Mouse (Mus musculus) v-Abl transformed pro-B cells (cell line): ENCODE data around the gene Rps6kc1.

Experiments used
- in situ Hi-C, 2 experiments: fragments of 400-800 bp; cut with MboI; formaldehyde crosslinking; loops; one replicate each; pipeline ENCODE4 v1.15.1; 2025; ENCODE audit not compliant: unreplicated experiment in 2 of 2

Gene Rps6kc1

GRCm38 (mm10) chr1:190911415-190912123, at the start of gene Rps6kc1:
TSS of gene Rps6kc1 (minus strand) at chr1:190911770.
- in situ Hi-C loops: no loop called here

- in situ Hi-C loops: no loop called here
These were observed 47.3 kb upstream of the Rps6kc1 start for GRCm38 (mm10) chr1:190958821-190959220.

- in situ Hi-C loops: loop anchor here in 1 of 2 experiments (5.0 kb wide), 1 partner anchor 319 kb away; no protein-coding TSS in a partner anchor
These were observed 41.4 kb upstream of the Rps6kc1 start for GRCm38 (mm10) chr1:190953009-190953408.

GRCm38 (mm10) chr1:190951014-190951413, 39.4 kb upstream of the Rps6kc1 start:
- in situ Hi-C loops: loop anchor here in 1 of 2 experiments (5.0 kb wide), 1 partner anchor 321 kb away; no protein-coding TSS in a partner anchor

- in situ Hi-C loops: loop anchor here in 1 of 2 experiments (25.0 kb wide), 1 partner anchor 863 kb away; the partner anchor contains the start of gene Nek2
These were observed 37.3 kb upstream of the Rps6kc1 start for GRCm38 (mm10) chr1:190948846-190949245.

- in situ Hi-C loops: loop anchor here in 1 of 2 experiments (25.0 kb wide), 1 partner anchor 864 kb away; the partner anchor contains the start of gene Nek2
These were observed 36.9 kb upstream of the Rps6kc1 start for GRCm38 (mm10) chr1:190948439-190948838.

GRCm38 (mm10) chr1:190947986-190948385, 36.4 kb upstream of the Rps6kc1 start:
- in situ Hi-C loops: loop anchor here in 1 of 2 experiments (25.0 kb wide), 1 partner anchor 864 kb away; the partner anchor contains the start of gene Nek2

- in situ Hi-C loops: loop anchor here (5.0 to 25.0 kb wide), 5 partner anchors 133 to 868 kb away; partner anchors contain the start of gene Nek2 (in 1 of the 2)
These were observed 32.7 kb upstream of the Rps6kc1 start for GRCm38 (mm10) chr1:190944109-190944760.

- in situ Hi-C loops: loop anchor here (5.0 to 25.0 kb wide), 6 partner anchors 137 to 872 kb away; partner anchors contain the start of genes Dtl (in 1 of the 2), Ints7 (in 1 of the 2) and Nek2 (in 1 of the 2)
These were observed 28.2 kb upstream of the Rps6kc1 start for GRCm38 (mm10) chr1:190939803-190940202.

- in situ Hi-C loops: loop anchor here in 1 of 2 experiments (10.0 to 25.0 kb wide), 2 partner anchors 645 to 882 kb away; partner anchors contain the start of genes Dtl, Ints7 and Nek2
These were observed 18.6 kb upstream of the Rps6kc1 start for GRCm38 (mm10) chr1:190930181-190930580.

- in situ Hi-C loops: loop anchor here (10.0 to 25.0 kb wide), 2 partner anchors 883 to 896 kb away; partner anchors contain the start of gene Nek2 (in 2 of the 2)
These were observed 17.6 kb upstream of the Rps6kc1 start for GRCm38 (mm10) chr1:190929010-190929695.

- in situ Hi-C loops: loop anchor here (10.0 to 25.0 kb wide), 2 partner anchors 884 to 896 kb away; partner anchors contain the start of gene Nek2 (in 2 of the 2)
These were observed 16.9 kb upstream of the Rps6kc1 start for GRCm38 (mm10) chr1:190928370-190929009.

- in situ Hi-C loops: loop anchor here (10.0 to 25.0 kb wide), 2 partner anchors 884 to 897 kb away; partner anchors contain the start of gene Nek2 (in 2 of the 2)
These were observed 16.3 kb upstream of the Rps6kc1 start for GRCm38 (mm10) chr1:190927751-190928369.

GRCm38 (mm10) chr1:190927311-190927710, 15.7 kb upstream of the Rps6kc1 start:
- in situ Hi-C loops: loop anchor here (10.0 to 25.0 kb wide), 2 partner anchors 885 to 897 kb away; partner anchors contain the start of gene Nek2 (in 2 of the 2)

- in situ Hi-C loops: loop anchor here (10.0 to 25.0 kb wide), 2 partner anchors 887 to 900 kb away; partner anchors contain the start of gene Nek2 (in 2 of the 2)
These were observed 13.2 kb upstream of the Rps6kc1 start, which contains the start of gene Angel2 for GRCm38 (mm10) chr1:190924812-190925211. TSS of gene Angel2 (plus strand) at chr1:190925112.

GRCm38 (mm10) chr1:190919725-190920469, 8.3 kb upstream of the Rps6kc1 start:
- in situ Hi-C loops: loop anchor here in 1 of 2 experiments (10.0 kb wide), 1 partner anchor 905 kb away; the partner anchor contains the start of gene Nek2

GRCm38 (mm10) chr1:190918938-190919337, 7.4 kb upstream of the Rps6kc1 start:
- in situ Hi-C loops: no loop called here

GRCm38 (mm10) chr1:190912623-190913022, 1.1 kb upstream of the Rps6kc1 start:
- in situ Hi-C loops: no loop called here
